Mouse (Mus musculus) limb, embryonic 13.5 days (tissue): Measurements from ENCODE around the gene Gm3285. TPM values are rescaled to one million over a fixed set of nuclear protein-coding genes. Genes with fewer than 3 reads are reported as not detected.

Source experiments
- ATAC-seq: fragments of 200-750 bp; cut with Nextera tagmentation; 2 replicates; pipeline ENCODE4 v1.8.0; 2017; ENCODE audit warnings: low read depth, moderate number of reproducible peaks, moderate TSS enrichment; ENCODE audit not compliant: low FRiP score
- H3K27ac ChIP-seq: fragments of 300-500 bp; sonication (generic); 2 replicates; pipeline ENCODE4 v1.5.1; 2015; ENCODE audit warnings: inconsistent platforms, mild to moderate bottlenecking, moderate library complexity
- H3K27me3 ChIP-seq: fragments of 300-500 bp; sonication (generic); 2 replicates; pipeline ENCODE4 v1.6.1; 2015; ENCODE audit warnings: mild to moderate bottlenecking, inconsistent platforms
- H3K36me3 ChIP-seq: fragments of 300-500 bp; sonication (generic); 2 replicates; pipeline ENCODE4 v1.6.1; 2015; ENCODE audit warnings: inconsistent platforms, mild to moderate bottlenecking, moderate library complexity
- H3K4me1 ChIP-seq: fragments of 300-500 bp; sonication (generic); 2 replicates; pipeline ENCODE4 v1.6.1; 2015; ENCODE audit warnings: inconsistent platforms
- H3K4me2 ChIP-seq: fragments of 300-500 bp; sonication (generic); replicated peaks from 2 replicates; pipeline ENCODE4 v1.6.1; 2015; ENCODE audit warnings: inconsistent platforms, mild to moderate bottlenecking, moderate library complexity
- H3K4me3 ChIP-seq: fragments of 300-500 bp; sonication (generic); 2 replicates; pipeline ENCODE4 v1.5.1; 2015; ENCODE audit warnings: moderate library complexity, mild to moderate bottlenecking, inconsistent platforms
- H3K9ac ChIP-seq: fragments of 300-500 bp; sonication (generic); 2 replicates; pipeline ENCODE4 v1.6.1; 2015; ENCODE audit warnings: mild to moderate bottlenecking, inconsistent platforms
- H3K9me3 ChIP-seq: fragments of 300-500 bp; sonication (generic); 2 replicates; pipeline ENCODE4 v1.6.1; 2016; ENCODE audit warnings: inconsistent platforms
- WGBS: fragments of 180-500 bp; shearing (Covaris S2); methylation state at CpG from one replicate; pipeline ENCODE4 v1.1.7; 2015; 5-methylcytosine and 5-hydroxymethylcytosine counted together
- polyA plus RNA-seq: library from polyadenylated mRNA; unstranded; fragments of >200 nt; fragmentation: Nextera tagmentation; extraction: Ambion mirVana; gene quantifications from 2 replicates; pipeline ENCODE4 v1.2.1, GENCODE M21; 2015

Gm3285 gene
- polyA plus RNA-seq, 1 experiment from 2014 or later = not detected

DNA sequence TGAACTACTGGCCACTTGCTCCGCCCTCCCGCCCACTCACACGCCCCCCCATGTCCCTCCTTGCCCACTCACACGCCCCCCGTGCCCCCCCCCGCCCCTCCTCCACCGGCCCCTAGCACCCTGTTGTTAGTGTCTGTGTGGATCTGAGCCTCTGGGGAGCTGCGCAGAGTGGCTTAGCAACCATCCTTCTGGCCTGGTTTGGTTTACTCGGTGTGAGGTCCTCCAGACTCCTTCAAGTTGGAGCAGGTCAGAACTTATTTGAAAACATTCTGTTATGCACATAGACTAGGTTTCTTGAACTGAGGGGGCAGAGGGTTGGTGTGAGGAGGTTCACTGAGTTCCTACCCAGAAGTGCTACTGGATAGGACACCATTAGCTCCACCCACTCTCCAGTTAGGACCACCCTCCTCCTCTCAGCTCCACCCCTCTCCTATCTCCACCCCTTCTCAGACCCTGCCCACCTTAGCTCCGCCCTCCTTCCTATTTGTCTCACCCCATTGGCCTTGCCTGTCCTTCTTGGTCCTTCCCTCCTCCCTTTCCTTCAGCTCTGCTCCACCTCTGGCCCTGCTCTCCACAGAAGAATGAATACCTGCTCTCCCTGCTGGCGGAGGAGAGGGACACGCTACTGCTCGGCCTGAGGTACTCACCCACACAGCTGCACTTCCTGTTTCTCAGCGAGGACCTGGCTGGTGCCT is 2.4 kb downstream of the Gm3285 start:
- Histone ChIP-seq H3K36me3 (no peaks in the 10 kb centered on the region), H3K4me2 (peak overlapping the region; percentile 52), H3K4me1 (0 out of 2 replicates have a peak, but pooled peaks cover 5% of the 10 kb centered on the region), H3K9ac (no peak overlapping the region), H3K9me3 (no peaks in the 10 kb centered on the region), H3K27me3 (0 out of 2 replicates have a peak, but pooled peaks cover 3% of the 10 kb centered on the region), H3K27ac (no peak overlapping the region), H3K4me3 (peak overlapping the region; percentile 28)
- ATAC-seq = peak; percentile 72
- 27% methylated on average over 14 of the region's 14 CpGs for WGBS

DNA sequence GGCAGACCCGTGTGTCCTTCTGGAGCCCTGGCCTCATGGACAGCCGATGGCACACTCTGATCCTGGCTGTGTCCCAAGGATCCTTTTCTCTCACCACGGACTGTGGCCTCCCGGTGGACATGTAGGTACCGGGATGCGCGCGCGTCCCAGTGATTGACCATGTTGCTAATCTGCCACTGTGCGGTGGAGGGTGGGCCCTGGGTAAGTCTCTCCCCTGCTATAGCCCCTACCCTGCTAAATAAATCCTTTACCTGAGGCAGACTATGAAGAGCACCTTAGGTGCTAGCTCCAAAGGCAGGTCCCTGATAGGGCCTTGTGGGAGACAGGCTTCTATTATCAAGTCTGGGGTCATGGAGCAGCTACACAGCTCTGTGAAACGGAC is 3.0 kb downstream of the Gm3285 start:
- Histone ChIP-seq H3K9me3 (no peaks in the 10 kb centered on the region), H3K4me2 (peak overlapping the region; percentile 52), H3K36me3 (no peaks in the 10 kb centered on the region), H3K27me3 (0 out of 2 replicates have a peak, but pooled peaks cover 3% of the 10 kb centered on the region), H3K9ac (no peak overlapping the region), H3K4me3 (peak overlapping the region; percentile 28), H3K27ac (no peak overlapping the region), H3K4me1 (0 out of 2 replicates have a peak, but pooled peaks cover 5% of the 10 kb centered on the region)
- WGBS = 36% methylated on average over 11 of the region's 11 CpGs
- no peak for ATAC-seq

DNA sequence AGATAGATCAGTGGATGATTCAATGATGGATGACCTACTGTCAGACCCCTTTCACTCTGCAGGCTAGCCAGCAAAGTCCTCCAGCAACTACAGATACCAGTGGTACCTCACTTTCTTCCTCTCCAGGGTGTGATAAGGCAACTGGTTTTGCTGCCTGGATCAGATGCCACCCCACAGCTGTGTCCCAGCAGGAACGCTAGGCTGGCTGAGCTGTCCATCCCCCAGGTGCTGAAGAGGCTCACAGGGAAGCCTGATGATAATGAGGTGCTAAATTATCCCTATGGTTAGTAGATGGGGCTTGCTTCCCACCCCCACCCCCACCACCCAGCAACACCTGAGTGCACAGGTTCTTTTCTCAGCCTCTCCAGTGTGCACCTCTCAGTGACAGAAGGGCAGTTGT is 5.8 kb downstream of the Gm3285 start:
- H3K4me3 ChIP-seq = no peak overlapping the region
- 0% methylated on average over 1 of the region's 1 CpGs for WGBS
- no peaks in the 10 kb centered on the region for H3K36me3 ChIP-seq
- H3K9me3 ChIP-seq = no peaks in the 10 kb centered on the region
- no peak overlapping the region for H3K4me2 ChIP-seq
- H3K27ac ChIP-seq = no peak overlapping the region
- 0 out of 2 replicates have a peak, but pooled peaks cover 5% of the 10 kb centered on the region for H3K4me1 ChIP-seq
- no peak for ATAC-seq
- H3K9ac ChIP-seq = no peak overlapping the region
- H3K27me3 ChIP-seq = no peaks in the 10 kb centered on the region

DNA sequence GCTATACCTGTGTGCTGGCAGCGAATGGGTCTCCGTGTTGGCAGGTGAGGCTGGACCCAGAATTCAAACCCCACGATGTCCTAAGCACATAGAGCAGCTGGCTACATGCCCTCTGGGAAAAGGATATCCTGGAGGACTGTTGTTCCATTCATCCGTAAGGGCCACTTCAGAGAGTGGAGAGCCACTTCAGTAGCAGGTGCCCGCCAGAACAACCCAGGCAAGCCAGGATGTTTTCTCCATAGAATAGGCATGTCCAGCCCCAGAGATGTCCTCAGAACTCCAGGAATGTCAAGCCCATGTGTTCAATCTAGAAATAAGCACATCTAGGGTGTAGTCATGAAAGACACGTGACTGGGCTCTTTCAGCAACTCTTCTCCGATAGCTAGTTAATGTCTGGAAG is 7.9 kb downstream of the Gm3285 start:
- no peak overlapping the region for H3K4me2 ChIP-seq
- no peaks in the 10 kb centered on the region for H3K9me3 ChIP-seq
- H3K36me3 ChIP-seq = no peaks in the 10 kb centered on the region
- H3K27me3 ChIP-seq = no peaks in the 10 kb centered on the region
- H3K9ac ChIP-seq = no peak overlapping the region
- H3K27ac ChIP-seq = no peak overlapping the region
- no peak overlapping the region for H3K4me3 ChIP-seq
- ATAC-seq = no peak; the same call in 1 of the 2 replicates
- no peaks in the 10 kb centered on the region for H3K4me1 ChIP-seq
- 86% methylated on average over 7 of the region's 7 CpGs for WGBS

DNA sequence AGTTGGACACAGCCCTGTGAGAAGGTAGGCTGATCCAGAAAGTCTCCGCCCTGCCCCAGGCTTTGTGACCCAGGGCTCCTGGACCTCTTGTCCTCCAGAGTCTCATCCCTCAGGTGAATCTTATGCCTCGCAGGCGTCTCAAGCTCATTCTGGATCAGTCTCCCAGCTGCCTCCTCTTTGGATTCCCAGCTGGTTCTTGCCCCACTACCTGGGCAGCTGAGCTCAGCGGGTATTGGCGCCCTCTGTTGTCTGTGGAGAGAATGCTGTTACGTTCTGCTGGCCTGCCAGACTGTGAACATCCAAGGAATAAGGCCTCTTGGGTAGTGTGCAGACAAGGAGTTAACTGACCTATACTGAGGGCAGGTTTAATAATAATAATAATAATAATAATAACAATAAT is 17.2 kb downstream of the Gm3285 start:
- Histone ChIP-seq H3K27ac (no peak overlapping the region), H3K4me1 (no peaks in the 10 kb centered on the region), H3K4me2 (no peak overlapping the region), H3K36me3 (no peaks in the 10 kb centered on the region), H3K9me3 (no peaks in the 10 kb centered on the region), H3K4me3 (no peak overlapping the region), H3K9ac (no peak overlapping the region), H3K27me3 (no peaks in the 10 kb centered on the region)
- WGBS = 67% methylated on average over 6 of the region's 6 CpGs
- no peak for ATAC-seq

DNA sequence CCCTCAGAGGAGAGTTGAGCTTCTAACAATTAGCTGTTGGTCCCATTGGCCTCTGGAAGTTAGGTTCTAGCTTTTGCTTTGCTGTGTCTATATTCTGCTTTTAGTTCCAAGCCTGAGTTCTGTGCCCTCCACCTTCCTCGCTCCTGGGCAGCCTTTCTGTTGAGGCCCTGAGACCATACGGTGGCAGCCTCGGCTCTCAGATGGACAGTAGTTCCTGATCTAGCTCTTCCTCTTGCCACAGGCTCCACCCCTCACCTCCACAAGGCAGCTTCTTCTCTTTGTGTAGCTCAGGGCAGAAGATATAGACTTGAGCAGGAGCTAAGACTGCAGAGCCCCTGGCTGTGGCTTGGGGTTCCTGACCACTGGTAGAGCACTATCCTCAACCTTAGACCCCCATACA is 18.5 kb downstream of the Gm3285 start:
- WGBS = 89% methylated on average over 3 of the region's 3 CpGs
- Histone ChIP-seq H3K4me1 (no peaks in the 10 kb centered on the region), H3K9ac (no peak overlapping the region), H3K27me3 (no peaks in the 10 kb centered on the region), H3K27ac (no peak overlapping the region), H3K9me3 (no peaks in the 10 kb centered on the region), H3K36me3 (no peaks in the 10 kb centered on the region), H3K4me2 (no peak overlapping the region), H3K4me3 (no peak overlapping the region)
- no peak for ATAC-seq

DNA sequence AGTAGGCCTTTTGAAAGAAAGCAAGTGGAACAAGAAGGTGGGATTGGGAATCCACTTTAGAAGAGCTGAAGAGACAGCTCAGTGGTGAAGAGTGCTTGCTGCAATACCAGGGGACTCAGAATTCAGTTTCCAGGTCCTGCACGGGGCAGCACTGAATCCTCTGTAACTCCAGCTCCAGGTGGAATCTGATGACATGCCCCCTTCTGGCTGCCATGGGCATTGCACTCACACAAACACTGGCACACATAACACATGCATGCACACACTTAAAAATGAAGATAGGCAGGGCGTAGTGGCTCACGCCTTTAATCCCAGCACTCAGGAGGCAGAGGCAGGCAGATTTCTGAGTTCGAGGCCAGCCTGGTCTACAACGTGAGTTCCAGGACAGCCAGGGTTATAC is 20.8 kb downstream of the Gm3285 start:
- WGBS = 79% methylated on average over 5 of the region's 5 CpGs
- H3K4me1 ChIP-seq = no peaks in the 10 kb centered on the region
- H3K9ac ChIP-seq = no peak overlapping the region
- H3K9me3 ChIP-seq = no peaks in the 10 kb centered on the region
- H3K27ac ChIP-seq = no peak overlapping the region
- H3K4me2 ChIP-seq = no peak overlapping the region
- no peaks in the 10 kb centered on the region for H3K27me3 ChIP-seq
- H3K36me3 ChIP-seq = no peaks in the 10 kb centered on the region
- no peak overlapping the region for H3K4me3 ChIP-seq
- ATAC-seq = no peak

DNA sequence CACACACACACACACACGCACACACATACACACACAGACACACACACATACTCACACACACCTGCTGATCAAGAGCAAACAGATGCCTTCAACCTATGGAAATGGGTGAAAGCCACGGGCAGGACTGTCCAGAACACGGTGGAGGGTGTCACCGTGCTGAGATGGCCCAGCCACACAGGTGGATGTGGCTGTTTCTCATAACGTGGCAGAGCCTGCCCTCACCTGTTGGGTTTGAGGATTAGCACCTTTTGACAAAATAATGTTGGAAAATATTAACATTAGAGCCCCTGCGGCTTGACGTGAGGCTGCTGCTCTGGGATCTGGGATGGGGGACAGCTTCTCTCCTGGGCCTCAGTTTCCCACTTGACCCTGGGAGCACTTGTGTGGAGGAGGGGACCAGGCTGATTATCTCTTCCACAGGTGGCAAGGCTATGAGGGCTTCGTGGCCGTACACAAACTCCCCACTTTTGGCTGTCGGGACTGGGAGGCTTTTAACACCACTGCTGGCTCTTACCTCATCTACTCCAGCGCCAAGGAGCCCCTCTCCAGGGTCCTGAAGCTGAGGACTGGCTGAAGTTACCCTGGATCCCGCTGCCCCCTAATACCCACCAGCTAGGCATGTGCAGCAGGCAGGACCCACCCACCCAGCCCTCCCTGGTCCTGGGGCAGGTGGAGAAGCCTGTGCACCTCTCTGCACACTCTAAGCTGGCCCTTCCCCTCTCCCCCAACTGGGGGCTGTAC is 24.4 kb downstream of the Gm3285 start:
- Histone ChIP-seq H3K36me3 (no peaks in the 10 kb centered on the region), H3K27me3 (no peaks in the 10 kb centered on the region), H3K9ac (no peak overlapping the region), H3K27ac (no peak overlapping the region), H3K4me3 (no peak overlapping the region), H3K4me1 (no peaks in the 10 kb centered on the region), H3K4me2 (no peak overlapping the region), H3K9me3 (peaks cover 5% of the 10 kb centered on the region; the same call in 1 of the 2 replicates)
- ATAC-seq = no peak
- WGBS = 42% methylated on average over 12 of the region's 12 CpGs

DNA sequence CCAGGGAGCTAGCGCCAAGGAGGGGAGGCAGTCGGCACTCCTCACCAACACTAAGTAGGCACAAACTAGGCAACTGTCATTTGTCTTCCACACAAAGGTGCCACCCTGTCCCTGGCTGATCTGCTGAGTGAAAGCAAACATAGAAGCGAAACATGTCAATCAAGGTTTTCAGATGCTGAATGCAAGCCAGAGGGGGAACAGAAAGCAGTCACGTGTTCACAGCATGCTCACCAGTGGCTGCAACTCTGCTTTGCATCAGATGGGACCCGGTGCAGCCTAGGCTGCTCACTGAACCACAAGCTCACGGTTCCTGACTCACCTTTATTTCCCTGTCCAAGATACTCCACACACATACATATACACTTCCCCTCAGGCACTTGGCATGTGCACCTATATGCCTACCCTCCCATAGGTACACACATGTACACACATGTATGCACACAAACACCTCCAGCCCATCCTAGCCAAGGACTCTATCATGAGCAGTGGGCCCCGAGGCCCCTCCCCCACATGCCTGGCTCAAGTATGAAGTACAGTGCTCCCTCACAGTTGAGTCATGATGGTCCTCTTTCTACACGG is 29.3 kb downstream of the Gm3285 start:
- H3K36me3 ChIP-seq = no peaks in the 10 kb centered on the region
- no peak overlapping the region for H3K4me3 ChIP-seq
- H3K27me3 ChIP-seq = no peaks in the 10 kb centered on the region
- ATAC-seq = peak; percentile 54; the same call in 1 of the 2 replicates
- no peak overlapping the region for H3K4me2 ChIP-seq
- no peaks in the 10 kb centered on the region for H3K4me1 ChIP-seq
- WGBS = 86% methylated on average over 8 of the region's 8 CpGs
- H3K9me3 ChIP-seq = peaks cover 5% of the 10 kb centered on the region; the same call in 1 of the 2 replicates
- no peak overlapping the region for H3K27ac ChIP-seq
- no peak overlapping the region for H3K9ac ChIP-seq

DNA sequence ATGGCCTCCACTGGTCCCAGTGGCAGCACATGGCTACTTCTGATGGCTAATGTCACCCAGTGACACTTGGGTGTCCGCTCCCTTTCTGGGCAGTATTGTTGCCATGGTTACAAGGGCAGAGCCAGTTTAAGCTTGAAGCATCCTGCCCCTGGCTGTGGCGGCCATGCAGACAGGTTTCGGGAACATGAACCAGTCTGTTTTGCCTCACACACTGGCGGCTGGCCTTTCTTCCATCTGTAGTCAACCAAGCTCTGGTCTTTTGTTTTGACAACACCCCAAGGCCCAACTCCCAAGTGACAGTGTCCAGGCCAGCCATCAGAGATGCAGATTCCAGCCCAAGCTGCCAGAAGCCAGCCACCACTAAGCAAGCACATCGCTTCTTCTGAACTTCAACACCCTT is 33.8 kb downstream of the Gm3285 start:
- Histone ChIP-seq H3K9me3 (no peaks in the 10 kb centered on the region), H3K27ac (no peak overlapping the region)
- WGBS = 57% methylated on average over 5 of the region's 5 CpGs

DNA sequence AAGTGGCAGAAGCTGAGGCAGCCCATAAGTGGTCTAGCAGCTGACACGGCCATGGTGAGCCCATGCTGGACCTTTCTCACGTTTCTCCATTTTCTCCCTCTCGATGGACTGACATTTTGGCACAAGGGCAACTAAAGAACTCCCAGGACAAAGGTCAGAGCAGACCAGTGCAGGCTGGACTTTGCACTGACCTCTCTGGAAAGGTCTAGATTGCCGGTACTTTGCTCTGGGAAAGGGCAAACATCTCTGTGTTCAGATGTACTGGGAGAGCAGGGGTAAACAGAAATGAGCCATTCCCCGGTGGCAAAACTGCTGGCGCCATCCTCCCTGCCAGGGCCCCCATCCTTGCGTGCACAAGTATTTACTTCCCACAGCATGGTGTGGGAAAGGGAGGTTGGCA is 38.4 kb downstream of the Gm3285 start:
- ATAC-seq = no peak
- H3K27ac ChIP-seq = no peak overlapping the region
- H3K36me3 ChIP-seq = no peaks in the 10 kb centered on the region
- H3K4me3 ChIP-seq = no peak overlapping the region
- no peak overlapping the region for H3K4me2 ChIP-seq
- H3K9me3 ChIP-seq = no peaks in the 10 kb centered on the region
- H3K27me3 ChIP-seq = peaks cover 18% of the 10 kb centered on the region
- H3K9ac ChIP-seq = no peak overlapping the region
- 85% methylated on average over 7 of the region's 7 CpGs for WGBS
- peaks cover 12% of the 10 kb centered on the region for H3K4me1 ChIP-seq

More for the DNA sequence above, 33.8 kb downstream of the Gm3285 start:
- 0 out of 2 replicates have a peak, but pooled peaks cover 1% of the 10 kb centered on the region for H3K27me3 ChIP-seq
- no peaks in the 10 kb centered on the region for H3K36me3 ChIP-seq
- no peaks in the 10 kb centered on the region for H3K4me1 ChIP-seq
- no peak for ATAC-seq
- no peak overlapping the region for H3K4me2 ChIP-seq
- no peak overlapping the region for H3K9ac ChIP-seq
- no peak overlapping the region for H3K4me3 ChIP-seq
